Mouse (Mus musculus) CH12F3 (cell line): ENCODE results near the gene Kif13a.

Source experiments
- in situ Hi-C: fragments of 300-500 bp; cut with MboI; formaldehyde crosslinking; loops from 2 replicates; pipeline ENCODE4 v1.14.3; 2020; ENCODE audit warnings: low sequenced_read_pairs

Kif13a gene

GRCm38 (mm10) chr13:46884898-46885758, 44.5 kb downstream of the Kif13a start:
- in situ Hi-C loops: no loop called here

- in situ Hi-C loops: no loop called here
These were observed 45.7 kb downstream of the Kif13a start for GRCm38 (mm10) chr13:46883976-46884375.

- in situ Hi-C loops: no loop called here
These were observed 46.3 kb downstream of the Kif13a start for GRCm38 (mm10) chr13:46883381-46883780.

GRCm38 (mm10) chr13:46880736-46881135, 48.9 kb downstream of the Kif13a start:
- in situ Hi-C loops: no loop called here

- in situ Hi-C loops: no loop called here
These were observed 49.4 kb downstream of the Kif13a start for GRCm38 (mm10) chr13:46880243-46880642.

- in situ Hi-C loops: no loop called here
These were observed 52.6 kb downstream of the Kif13a start for GRCm38 (mm10) chr13:46877049-46877448.

- in situ Hi-C loops: no loop called here
These were observed 54.3 kb downstream of the Kif13a start for GRCm38 (mm10) chr13:46875377-46875776.

GRCm38 (mm10) chr13:46872732-46873131, 56.9 kb downstream of the Kif13a start:
- in situ Hi-C loops: no loop called here

- in situ Hi-C loops: no loop called here
These were observed 57.5 kb downstream of the Kif13a start for GRCm38 (mm10) chr13:46872194-46872593.

GRCm38 (mm10) chr13:46869464-46869863, 60.2 kb downstream of the Kif13a start:
- in situ Hi-C loops: no loop called here

GRCm38 (mm10) chr13:46863169-46863748, 66.4 kb downstream of the Kif13a start:
- in situ Hi-C loops: no loop called here

GRCm38 (mm10) chr13:46859876-46860275, 69.8 kb downstream of the Kif13a start:
- in situ Hi-C loops: no loop called here

GRCm38 (mm10) chr13:46859173-46859572, 70.5 kb downstream of the Kif13a start:
- in situ Hi-C loops: no loop called here

- in situ Hi-C loops: no loop called here
These were observed 70.9 kb downstream of the Kif13a start for GRCm38 (mm10) chr13:46858835-46859152.

GRCm38 (mm10) chr13:46858143-46858834, 71.4 kb downstream of the Kif13a start:
- in situ Hi-C loops: no loop called here

- in situ Hi-C loops: no loop called here
These were observed 75.2 kb downstream of the Kif13a start for GRCm38 (mm10) chr13:46854456-46854855.

GRCm38 (mm10) chr13:46852470-46852869, 77.2 kb downstream of the Kif13a start:
- in situ Hi-C loops: no loop called here

GRCm38 (mm10) chr13:46845456-46845855, 84.2 kb downstream of the Kif13a start:
- in situ Hi-C loops: loop anchor here (25.0 kb wide), 1 partner anchor 167 kb away; the partner anchor contains the start of gene Nhlrc1

- in situ Hi-C loops: loop anchor here (25.0 kb wide), 1 partner anchor 168 kb away; the partner anchor contains the start of gene Nhlrc1
These were observed 85.0 kb downstream of the Kif13a start for GRCm38 (mm10) chr13:46844561-46845235.

GRCm38 (mm10) chr13:46843646-46844045, 86.0 kb downstream of the Kif13a start:
- in situ Hi-C loops: loop anchor here (25.0 kb wide), 1 partner anchor 169 kb away; the partner anchor contains the start of gene Nhlrc1

GRCm38 (mm10) chr13:46842185-46842584, 87.5 kb downstream of the Kif13a start:
- in situ Hi-C loops: loop anchor here (25.0 kb wide), 1 partner anchor 170 kb away; the partner anchor contains the start of gene Nhlrc1
